Mouse (Mus musculus): ENCODE results near the gene Rsf1.

GRCm38 (mm10) chr7:97569372-97569771 lies 10.3 kb upstream of the Rsf1 start:
- no peak for TF ChIP-seq POLR2A (IDR thresholded peaks at IDR 0.05; ENCODE audit: low read depth, low read length)
- no peak for TF ChIP-seq CTCF (conservative IDR thresholded peaks at IDR 0.05; ENCODE audit: insufficient read depth, insufficient read length, low read depth, low read length)
